Mouse (Mus musculus): ENCODE results near the gene Lsm4. TPM values are rescaled to one million over a fixed set of nuclear protein-coding genes. Genes with fewer than 3 reads are reported as not detected.

Lsm4 gene
- polyA plus RNA-seq, 1 experiment from 2014 or later, result 147 TPM

GRCm38 (mm10) chr8:70681410-70681809, 8.4 kb downstream of the Lsm4 start:
- no peak overlapping the region for H3K4me2 ChIP-seq (replicated peaks; ENCODE audit: low read depth)
- H3K36me3 ChIP-seq (ENCODE audit: control insufficient read depth, insufficient read depth, low read length), result 0 out of 2 replicates have a peak, but pooled peaks cover 3% of the 10 kb centered on the region
- WGBS, result 50% methylated on average over 3 of the region's 3 CpGs
- H3K27ac ChIP-seq (replicated peaks), result peak overlapping the region; percentile 91
- ATAC-seq (ENCODE audit: low FRiP score, low TSS enrichment) (no peak), DNase-seq (ENCODE audit: low spot score) (no peak)
- H3K4me3 ChIP-seq (ENCODE audit: low read depth, low read length), result no peak overlapping the region
- TF ChIP-seq CTCF (IDR thresholded peaks at IDR 0.05; ENCODE audit: low read depth) (no peak), EP300 (optimal IDR thresholded peaks at IDR 0.05) (no peak)
- H3K9ac ChIP-seq (ENCODE audit: low read length), result no peak overlapping the region
- H3K27me3 ChIP-seq (ENCODE audit: control insufficient read depth, insufficient read depth, low read length), result no peaks in the 10 kb centered on the region
- peaks cover 4% of the 10 kb centered on the region for H3K4me1 ChIP-seq (replicated peaks; ENCODE audit: control insufficient read depth, insufficient read depth)
- H3K9me3 ChIP-seq (ENCODE audit: control insufficient read depth, low read length), result no peaks in the 10 kb centered on the region

DNA sequence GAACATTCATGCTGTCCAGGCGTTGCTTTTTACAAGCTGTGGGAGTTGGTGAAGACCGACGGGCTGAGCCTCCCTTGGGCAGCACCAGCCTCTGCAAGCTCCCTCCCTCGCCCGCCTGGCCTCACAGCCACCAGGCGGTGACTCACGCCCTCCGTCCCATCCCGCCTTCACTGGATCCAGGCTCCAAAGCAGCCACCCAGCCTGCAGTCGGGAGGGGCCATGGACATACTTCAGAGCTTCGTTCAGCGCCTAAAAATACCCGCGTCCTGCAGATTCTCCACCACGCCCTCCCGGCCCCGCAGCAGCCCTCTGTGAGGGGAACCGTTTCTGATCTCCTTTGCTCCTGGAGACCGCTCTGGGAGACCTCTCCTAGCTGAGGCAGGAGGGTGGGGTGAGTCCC, 9.1 kb downstream of the Lsm4 start:
- Histone ChIP-seq H3K9me3 (ENCODE audit: control insufficient read depth, low read length) (no peaks in the 10 kb centered on the region), H3K36me3 (ENCODE audit: control insufficient read depth, insufficient read depth, low read length) (0 out of 2 replicates have a peak, but pooled peaks cover 3% of the 10 kb centered on the region), H3K4me1 (replicated peaks; ENCODE audit: control insufficient read depth, insufficient read depth) (peaks cover 4% of the 10 kb centered on the region), H3K27me3 (ENCODE audit: control insufficient read depth, insufficient read depth, low read length) (no peaks in the 10 kb centered on the region), H3K27ac (replicated peaks) (peak overlapping the region; percentile 91), H3K9ac (ENCODE audit: low read length) (peak overlapping the region; percentile 38; the same call in 1 of the 2 replicates), H3K4me2 (replicated peaks; ENCODE audit: low read depth) (peak overlapping the region; percentile 31), H3K4me3 (ENCODE audit: low read depth, low read length) (no peak overlapping the region)
- peak; percentile 58 for TF ChIP-seq CTCF (IDR thresholded peaks at IDR 0.05; ENCODE audit: low read depth)
- TF ChIP-seq EP300 (optimal IDR thresholded peaks at IDR 0.05), result no peak
- ATAC-seq (ENCODE audit: low FRiP score, low TSS enrichment) (peak; percentile 84), DNase-seq (ENCODE audit: low spot score) (peak; percentile 89)
- 3% methylated on average over 19 of the region's 19 CpGs for whole genome bisulfite sequencing

DNA sequence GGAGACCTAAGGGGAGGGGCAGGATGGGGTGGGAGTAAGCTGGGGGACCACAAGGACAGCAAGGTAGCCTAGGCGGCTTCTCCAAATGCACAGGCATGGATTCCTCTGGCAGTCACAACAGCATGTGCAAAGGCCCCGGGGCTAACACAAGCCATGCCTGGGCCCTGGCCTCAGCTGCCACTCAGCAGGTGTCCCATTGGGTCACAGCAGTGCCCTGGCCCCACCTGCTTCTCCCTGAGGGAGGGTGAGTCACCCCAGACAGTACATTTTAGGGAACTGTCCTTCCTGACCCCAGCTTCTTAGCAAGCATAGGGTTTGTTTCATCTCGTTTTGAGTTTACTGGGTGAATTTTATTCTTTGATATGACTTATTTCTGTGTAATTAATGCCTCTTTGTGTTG, 9.6 kb downstream of the Lsm4 start:
- TF ChIP-seq EP300 (optimal IDR thresholded peaks at IDR 0.05), result no peak
- no peak for TF ChIP-seq CTCF (IDR thresholded peaks at IDR 0.05; ENCODE audit: low read depth)
- Histone ChIP-seq H3K4me2 (replicated peaks; ENCODE audit: low read depth) (peak overlapping the region; percentile 31), H3K4me1 (replicated peaks; ENCODE audit: control insufficient read depth, insufficient read depth) (peaks cover 4% of the 10 kb centered on the region), H3K36me3 (ENCODE audit: control insufficient read depth, insufficient read depth, low read length) (0 out of 2 replicates have a peak, but pooled peaks cover 3% of the 10 kb centered on the region), H3K27ac (replicated peaks) (peak overlapping the region; percentile 91), H3K27me3 (ENCODE audit: control insufficient read depth, insufficient read depth, low read length) (no peaks in the 10 kb centered on the region), H3K9me3 (ENCODE audit: control insufficient read depth, low read length) (no peaks in the 10 kb centered on the region), H3K9ac (ENCODE audit: low read length) (peak overlapping the region; percentile 38; the same call in 1 of the 2 replicates), H3K4me3 (ENCODE audit: low read depth, low read length) (no peak overlapping the region)
- 54% methylated on average over 3 of the region's 3 CpGs for WGBS
- DNase-seq (ENCODE audit: low spot score) (no peak), ATAC-seq (ENCODE audit: low FRiP score, low TSS enrichment) (no peak)

DNA sequence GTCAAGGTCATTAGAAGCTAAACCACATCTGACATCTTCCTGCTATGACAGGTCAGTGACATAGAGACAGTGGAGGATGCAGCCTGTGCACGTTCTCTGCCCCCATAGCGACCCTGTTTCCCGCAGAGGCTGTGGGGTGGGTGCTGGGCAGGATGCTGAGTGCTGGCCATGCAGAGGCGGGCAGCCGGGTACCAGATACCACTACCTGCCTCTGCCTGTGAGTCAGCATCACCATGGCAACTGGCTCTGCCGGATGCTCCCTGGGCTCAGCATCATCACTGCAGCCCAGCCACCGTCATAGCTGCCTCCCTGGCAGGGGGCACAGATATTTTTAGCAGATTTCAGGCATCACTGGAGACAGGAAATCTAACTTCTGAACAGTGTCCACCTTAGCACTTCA, 11.2 kb downstream of the Lsm4 start:
- DNase-seq (ENCODE audit: low spot score) (peak; percentile 16), ATAC-seq (ENCODE audit: low FRiP score, low TSS enrichment) (no peak)
- TF ChIP-seq EP300 (optimal IDR thresholded peaks at IDR 0.05), result no peak
- no peak overlapping the region for H3K4me2 ChIP-seq (replicated peaks; ENCODE audit: low read depth)
- WGBS, result 64% methylated on average over 7 of the region's 7 CpGs
- no peak overlapping the region for H3K27ac ChIP-seq (replicated peaks)
- H3K9ac ChIP-seq (ENCODE audit: low read length), result no peak overlapping the region
- H3K4me3 ChIP-seq (ENCODE audit: low read depth, low read length), result no peak overlapping the region
- H3K27me3 ChIP-seq (ENCODE audit: control insufficient read depth, insufficient read depth, low read length), result no peaks in the 10 kb centered on the region
- H3K4me1 ChIP-seq (replicated peaks; ENCODE audit: control insufficient read depth, insufficient read depth), result peaks cover 4% of the 10 kb centered on the region
- no peaks in the 10 kb centered on the region for H3K9me3 ChIP-seq (ENCODE audit: control insufficient read depth, low read length)
- no peaks in the 10 kb centered on the region for H3K36me3 ChIP-seq (ENCODE audit: control insufficient read depth, insufficient read depth, low read length)

DNA sequence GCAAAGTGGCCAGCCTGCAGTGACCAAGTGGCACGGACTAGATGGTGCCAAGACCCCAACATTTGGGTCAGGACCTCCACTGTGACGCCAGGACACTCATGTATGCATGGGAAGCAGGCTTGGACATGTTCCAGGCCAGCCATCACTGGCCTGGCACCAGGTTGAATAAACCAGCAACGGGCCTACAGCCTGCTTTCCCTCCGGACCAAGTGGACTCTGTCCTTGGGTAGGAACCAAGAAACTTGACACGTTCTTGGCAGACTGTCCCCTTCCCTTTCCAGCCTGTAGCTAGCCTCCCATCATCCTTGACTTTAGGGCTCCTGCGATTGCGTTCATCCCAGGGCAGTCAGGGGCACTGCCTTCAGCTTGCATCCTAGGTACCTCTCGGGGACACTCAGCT, 14.5 kb downstream of the Lsm4 start:
- H3K36me3 ChIP-seq (ENCODE audit: control insufficient read depth, insufficient read depth, low read length), result no peaks in the 10 kb centered on the region
- peaks cover 10% of the 10 kb centered on the region for H3K4me1 ChIP-seq (replicated peaks; ENCODE audit: control insufficient read depth, insufficient read depth)
- no peaks in the 10 kb centered on the region for H3K27me3 ChIP-seq (ENCODE audit: control insufficient read depth, insufficient read depth, low read length)
- H3K27ac ChIP-seq (replicated peaks), result peak overlapping the region; percentile 36; the same call in 1 of the 2 replicates
- no peaks in the 10 kb centered on the region for H3K9me3 ChIP-seq (ENCODE audit: control insufficient read depth, low read length)
- no peak overlapping the region for H3K4me3 ChIP-seq (ENCODE audit: low read depth, low read length)
- ATAC-seq (ENCODE audit: low FRiP score, low TSS enrichment), result no peak; the same call in 1 of the 2 replicates
- H3K4me2 ChIP-seq (replicated peaks; ENCODE audit: low read depth), result no peak overlapping the region
- 44% methylated on average over 8 of the region's 8 CpGs for WGBS
- DNase-seq (ENCODE audit: low spot score), result peak; percentile 48
- TF ChIP-seq EP300 (optimal IDR thresholded peaks at IDR 0.05) (no peak), CTCF (IDR thresholded peaks at IDR 0.05; ENCODE audit: low read depth) (no peak)
- no peak overlapping the region for H3K9ac ChIP-seq (ENCODE audit: low read length)

- Histone ChIP-seq H3K9me3 (ENCODE audit: control insufficient read depth, low read length) (no peaks in the 10 kb centered on the region), H3K36me3 (ENCODE audit: control insufficient read depth, insufficient read depth, low read length) (no peaks in the 10 kb centered on the region), H3K4me3 (ENCODE audit: low read depth, low read length) (no peak overlapping the region), H3K27ac (replicated peaks) (peak overlapping the region; percentile 36; the same call in 1 of the 2 replicates), H3K4me2 (replicated peaks; ENCODE audit: low read depth) (no peak overlapping the region), H3K9ac (ENCODE audit: low read length) (no peak overlapping the region), H3K4me1 (replicated peaks; ENCODE audit: control insufficient read depth, insufficient read depth) (peaks cover 9% of the 10 kb centered on the region; the same call in 1 of the 2 replicates), H3K27me3 (ENCODE audit: control insufficient read depth, insufficient read depth, low read length) (no peaks in the 10 kb centered on the region)
- no peak for DNase-seq (ENCODE audit: low spot score)
- no peak for ATAC-seq (ENCODE audit: low FRiP score, low TSS enrichment)
- WGBS, result 91% methylated on average over 3 of the region's 3 CpGs
- TF ChIP-seq EP300 (optimal IDR thresholded peaks at IDR 0.05) (no peak), CTCF (IDR thresholded peaks at IDR 0.05; ENCODE audit: low read depth) (no peak)
Observed at GRCm38 (mm10) chr8:70688136-70688535, 15.1 kb downstream of the Lsm4 start.
